Mouse (Mus musculus) gastrocnemius, postnatal 4 days (tissue): Measurements from ENCODE around the gene Nr3c2. TPM values are rescaled to one million over a fixed set of nuclear protein-coding genes. Genes with fewer than 3 reads are reported as not detected.

Experiments
- DNase-seq, 2 experiments: peaks; one replicate each; pipeline ENCODE4 v3.0.0; 2021 to 2022; ENCODE audit warnings: low spot score in 2 of 2, mixed read lengths in 2 of 2
- total RNA-seq, 2 experiments: library from RNA; stranded (reverse); gene quantifications; 2 replicates each; pipeline ENCODE4 v1.2.3; 2021

Gene Nr3c2
- total RNA-seq, 2 experiments from 2014 or later: 11.8 to 15.8 TPM

DNA sequence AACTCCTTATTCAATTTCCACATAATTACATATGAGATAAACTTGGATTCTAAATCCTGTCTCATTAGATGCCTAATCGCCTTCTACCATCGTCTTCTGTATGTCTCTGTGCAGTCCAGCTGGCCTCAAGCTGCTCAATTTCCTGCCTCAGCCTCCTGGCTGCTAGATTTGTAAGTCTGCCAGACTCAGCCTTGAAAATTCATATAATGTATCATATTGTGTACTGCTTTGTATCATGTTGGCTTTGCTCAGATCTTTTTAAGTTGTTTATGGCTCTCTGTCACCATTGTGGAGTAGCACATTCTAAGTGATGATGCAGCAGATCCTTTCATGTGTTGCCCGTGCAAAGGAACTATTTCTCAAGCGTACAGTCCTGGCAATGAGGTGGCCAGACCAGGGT lies 71.9 kb downstream of the Nr3c2 start:
- no peak for DNase-seq

GRCm38 (mm10) chr8:76971761-76972404 lies 72.6 kb downstream of the Nr3c2 start:
- DNase-seq: no peak

DNA sequence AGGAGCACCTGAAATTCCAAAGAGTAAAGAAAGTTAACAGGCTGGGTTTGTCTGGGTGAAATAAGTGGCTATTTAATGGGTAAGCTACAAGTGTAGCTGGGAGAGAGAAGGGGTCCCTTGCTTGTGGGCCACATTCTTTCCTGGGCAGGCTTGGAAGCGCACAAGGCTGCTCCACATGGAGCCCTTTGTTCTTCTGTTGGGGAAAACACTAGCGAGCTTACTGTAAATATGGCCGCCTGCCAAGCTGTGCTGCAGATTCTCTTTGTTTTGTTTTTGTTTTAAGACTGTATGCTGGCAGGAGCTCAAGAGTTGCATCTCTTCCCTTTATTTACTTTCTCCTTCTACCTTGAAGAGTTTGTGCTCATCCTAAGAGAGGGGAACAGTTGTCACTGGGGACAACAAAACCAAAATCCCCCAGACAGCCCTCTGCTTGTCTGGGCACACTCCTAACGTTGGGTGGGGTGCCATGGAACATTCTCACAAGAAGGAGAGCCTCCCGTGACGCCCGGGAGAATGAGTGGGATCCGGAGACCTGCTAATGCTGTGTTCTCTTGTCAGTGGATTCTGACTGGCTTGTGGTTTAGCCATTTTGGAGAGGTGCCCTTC lies 73.8 kb downstream of the Nr3c2 start:
- DNase-seq: peak in 1 of 2 experiments; percentile 54

- DNase-seq: no peak
Measured at GRCm38 (mm10) chr8:76977907-76978306, 78.7 kb downstream of the Nr3c2 start.

- no peak for DNase-seq
Measured at GRCm38 (mm10) chr8:76984082-76984481, 84.8 kb downstream of the Nr3c2 start.

GRCm38 (mm10) chr8:76984851-76985250 lies 85.6 kb downstream of the Nr3c2 start:
- DNase-seq: no peak

GRCm38 (mm10) chr8:76987876-76988275 lies 88.6 kb downstream of the Nr3c2 start:
- DNase-seq: no peak

DNA sequence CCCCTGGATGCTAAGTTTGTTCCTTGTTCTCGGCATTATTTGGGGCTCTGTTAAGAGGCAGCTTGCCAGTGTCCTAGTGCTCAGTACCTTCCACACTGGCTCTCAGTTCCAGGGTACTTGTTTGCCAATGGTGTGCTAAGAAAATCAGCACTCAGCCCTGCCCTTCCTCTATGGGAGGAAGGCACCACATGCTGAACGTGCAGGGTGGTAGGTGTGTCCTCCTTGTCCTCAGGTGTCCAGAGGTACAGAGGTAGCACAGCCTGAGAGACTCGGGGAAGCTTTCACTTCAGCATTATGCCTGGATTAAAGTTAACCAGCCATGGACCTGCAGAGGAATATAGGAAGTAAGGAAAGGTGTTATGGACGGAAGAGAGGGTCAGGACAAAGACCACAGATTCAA lies 99.0 kb downstream of the Nr3c2 start:
- no peak for DNase-seq

GRCm38 (mm10) chr8:77009425-77009824 lies 110.2 kb downstream of the Nr3c2 start:
- DNase-seq: peak in 1 of 2 experiments; percentile 37

DNA sequence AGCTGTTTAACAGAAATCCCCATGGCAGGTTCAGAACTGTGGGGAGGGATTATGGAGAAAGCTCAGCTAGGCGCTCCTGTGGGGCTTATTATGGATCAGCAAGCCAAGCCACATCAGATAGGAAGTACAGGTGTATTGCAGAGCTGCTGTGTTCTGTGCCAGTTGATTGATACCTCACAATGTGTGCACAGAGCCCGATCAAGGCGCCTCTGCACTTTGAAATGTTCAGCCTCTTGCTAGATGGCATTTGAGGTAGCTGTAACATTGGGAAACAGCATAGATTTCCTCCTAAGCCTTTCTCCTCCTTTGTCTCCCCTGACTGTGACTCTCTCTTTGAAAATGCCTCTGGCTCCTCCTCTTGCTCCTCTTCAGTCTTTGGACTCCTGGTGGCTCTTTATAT lies 112.7 kb downstream of the Nr3c2 start:
- no peak for DNase-seq

GRCm38 (mm10) chr8:77012641-77013040 lies 113.4 kb downstream of the Nr3c2 start:
- DNase-seq: no peak

- DNase-seq: no peak
Measured at GRCm38 (mm10) chr8:77016713-77017112, 117.5 kb downstream of the Nr3c2 start.

GRCm38 (mm10) chr8:77023837-77024710 lies 124.8 kb downstream of the Nr3c2 start:
- no peak for DNase-seq

- DNase-seq: no peak
Measured at GRCm38 (mm10) chr8:77031213-77031612, 132.0 kb downstream of the Nr3c2 start.

DNA sequence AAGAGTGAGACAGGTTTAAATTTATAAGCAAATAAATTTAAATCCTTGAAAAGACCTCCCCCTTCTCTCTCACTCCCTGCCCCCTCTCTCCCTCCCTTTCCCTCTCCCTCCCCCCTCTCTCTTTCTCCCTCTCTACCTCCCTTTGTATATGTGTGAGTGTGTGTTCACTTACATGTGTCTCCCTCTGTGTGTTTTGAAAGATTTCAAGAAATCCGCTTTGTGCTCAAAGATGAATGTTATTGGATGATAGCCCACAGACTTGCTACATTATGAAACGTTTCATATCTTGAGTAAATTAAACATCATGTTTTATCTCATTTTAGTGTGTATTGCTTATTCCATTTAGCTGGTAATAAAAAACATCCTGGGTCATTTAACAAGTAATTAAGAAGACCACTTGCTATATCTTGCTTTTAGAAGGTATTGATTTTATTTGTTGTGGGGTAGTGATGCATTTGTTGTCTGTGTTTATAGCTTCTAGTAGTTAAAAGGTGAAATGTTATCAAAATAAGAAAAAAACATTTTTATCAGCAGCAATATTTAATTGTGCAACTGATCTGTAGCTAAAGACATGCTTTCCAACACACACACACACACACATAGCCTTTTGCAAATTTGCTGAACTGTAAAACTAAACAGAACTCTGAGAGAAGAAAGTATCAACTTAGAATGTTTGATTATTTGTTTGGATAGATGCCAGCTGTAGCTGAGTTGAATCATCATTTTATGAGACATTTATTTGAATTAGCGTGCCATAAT lies 134.6 kb downstream of the Nr3c2 start:
- DNase-seq: no peak

- DNase-seq: no peak
Measured at GRCm38 (mm10) chr8:77034465-77034829, 135.2 kb downstream of the Nr3c2 start.

DNA sequence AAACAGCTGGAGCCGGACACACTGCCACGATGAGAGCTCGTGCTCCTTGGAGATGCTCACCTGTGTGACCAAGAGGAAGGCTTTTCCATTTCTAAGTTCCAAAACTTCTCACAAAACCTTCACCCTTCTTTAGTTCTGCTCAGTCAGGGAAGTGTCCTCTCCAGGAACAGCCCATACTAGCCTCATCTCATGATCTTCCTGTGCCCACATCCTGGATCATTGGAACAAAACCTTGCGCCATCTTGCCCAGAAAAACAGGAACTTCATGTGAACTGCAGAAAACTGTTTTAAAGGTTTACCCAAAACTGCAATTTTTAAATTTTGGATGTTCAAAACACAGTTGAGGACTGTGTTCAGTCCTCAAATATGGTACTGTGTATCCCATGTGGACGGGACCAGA lies 142.0 kb downstream of the Nr3c2 start:
- no peak for DNase-seq

DNA sequence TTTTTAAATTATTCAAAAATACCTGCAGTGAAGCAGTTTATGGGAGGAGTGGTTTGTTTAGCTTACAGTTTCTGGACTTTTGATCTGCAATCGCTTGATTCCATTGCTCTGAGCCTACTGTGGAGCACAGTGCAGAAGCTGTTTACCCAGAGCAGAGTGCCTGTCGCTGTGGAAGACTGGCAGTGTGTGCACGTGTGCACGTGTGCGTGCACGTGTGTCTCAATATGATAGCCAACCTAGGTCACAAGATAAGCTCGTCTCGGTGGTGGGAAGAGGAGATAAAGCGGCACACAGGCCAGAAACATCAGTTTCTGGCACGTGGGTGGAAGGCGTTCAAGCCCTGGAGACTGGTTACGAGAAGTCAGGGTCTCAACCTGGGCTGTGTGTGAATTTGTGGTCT lies 145.6 kb downstream of the Nr3c2 start:
- DNase-seq: no peak

DNA sequence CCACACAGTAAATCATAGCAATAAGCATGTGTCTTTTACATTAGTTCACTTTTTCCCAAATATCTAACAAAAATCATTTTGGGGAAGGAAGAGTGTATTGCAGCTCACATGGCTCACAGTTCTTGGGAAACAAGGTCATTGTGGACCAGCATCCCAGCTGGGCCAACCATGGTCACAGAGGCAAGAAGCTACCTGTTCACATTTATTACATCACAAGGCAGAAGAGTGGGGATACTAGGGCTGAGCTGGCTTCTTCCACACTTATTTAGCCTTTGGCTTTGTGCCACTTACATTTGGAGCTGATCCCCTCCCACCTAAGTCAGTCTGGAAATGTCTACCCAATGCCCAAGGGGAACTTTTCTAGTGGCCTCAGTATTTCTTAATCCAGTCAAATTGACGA lies 146.5 kb downstream of the Nr3c2 start:
- no peak for DNase-seq

- no peak for DNase-seq
Measured at GRCm38 (mm10) chr8:77046217-77046616, 147.0 kb downstream of the Nr3c2 start.

GRCm38 (mm10) chr8:77046731-77047130 lies 147.5 kb downstream of the Nr3c2 start:
- DNase-seq: no peak
